Mouse (Mus musculus) gastrocnemius, adult 18-20 months (tissue): ENCODE data around the gene Tmc4. TPM values are rescaled to one million over a fixed set of nuclear protein-coding genes. Genes with fewer than 3 reads are reported as not detected.
"Not testable (repeated sequence)": the region's sequence is repeated elsewhere in the genome, so short reads cannot be mapped to it uniquely, and the experiment has no call there.

Experiments
- DNase-seq: peaks from one replicate; pipeline ENCODE4 v3.0.0; 2021; ENCODE audit warnings: low spot score
- long read RNA-seq, 2 experiments: library from polyadenylated mRNA; stranded (forward); transcript quantifications; one replicate each; pipeline ENCODE4 v2.0.0; 2021
- total RNA-seq, 2 experiments: library from RNA; stranded (reverse); gene quantifications; 2 replicates each; pipeline ENCODE4 v1.2.3; 2021

The Tmc4 gene
- total RNA-seq, result under 1 TPM; 0.17 to 0.34 TPM
- long read RNA-seq, experiment 1, result 0 reads
- long read RNA-seq, experiment 2, result 0 reads

DNA sequence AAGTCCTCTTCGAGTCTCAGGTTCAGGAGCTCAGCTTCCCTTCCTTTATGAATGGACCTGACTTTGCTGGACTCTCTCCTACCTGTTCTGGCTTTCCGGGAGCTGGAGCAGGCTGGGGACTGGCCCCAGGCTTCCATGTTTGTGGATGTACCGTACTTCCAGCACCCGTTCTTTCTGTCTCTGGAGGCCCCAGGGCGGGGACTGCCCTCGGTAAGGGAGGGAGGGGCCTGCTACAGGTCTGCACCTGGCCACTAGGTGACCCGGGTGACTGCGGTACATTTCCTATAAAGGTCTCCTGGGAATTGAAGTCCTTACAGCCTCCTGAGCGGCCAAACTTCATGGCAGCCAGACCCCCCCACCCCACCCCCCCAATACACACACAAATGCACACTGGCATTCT, at the start of gene Tmc4:
TSS of gene Tmc4 (minus strand) at position 212 of the 400 bp plus-strand sequence.
- DNase-seq, result no peak

DNA sequence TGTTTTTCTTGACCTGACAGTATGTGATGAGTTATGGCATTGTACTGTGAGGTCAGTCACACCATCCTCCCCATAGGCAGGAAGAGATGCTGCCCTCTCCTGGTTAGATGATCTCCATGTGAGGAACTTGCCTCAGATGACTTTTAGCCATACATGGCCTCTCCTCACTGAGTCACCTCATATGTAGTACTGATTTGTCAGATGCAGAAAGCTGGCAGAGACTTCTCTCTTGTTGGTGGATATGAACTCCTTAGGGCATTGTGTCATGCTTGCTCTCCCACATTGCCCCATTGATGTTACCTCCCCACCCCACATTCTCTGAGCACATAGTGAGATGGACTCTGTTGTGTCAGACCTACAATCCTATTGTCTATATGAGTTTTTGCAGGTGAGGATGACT, 48.1 kb upstream of the Tmc4 start:
- DNase-seq, result not testable (repeated sequence)

DNA sequence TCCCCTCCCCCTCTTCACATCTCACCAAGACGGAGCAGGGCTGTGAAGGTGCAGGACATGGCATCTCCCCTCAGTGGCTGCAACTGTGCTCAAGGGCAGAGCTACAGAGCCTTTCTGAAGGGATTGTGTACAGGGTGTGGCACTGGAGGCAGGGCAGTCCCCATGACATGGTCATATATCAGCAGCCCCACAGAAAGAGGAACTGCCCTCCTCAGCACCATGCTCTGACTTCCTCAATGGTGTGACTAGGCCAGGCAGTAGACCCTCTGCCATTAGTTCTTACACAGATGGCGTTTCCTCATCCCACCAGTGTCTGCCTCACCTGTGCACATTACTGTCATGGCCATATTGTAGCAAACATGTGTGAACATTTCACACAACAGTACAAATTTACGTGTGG, 42.9 kb upstream of the Tmc4 start, which contains the start of gene Pirb:
TSS of gene Pirb (minus strand) at position 124 of the 400 bp plus-strand sequence.
- DNase-seq, result not testable (repeated sequence)

DNA sequence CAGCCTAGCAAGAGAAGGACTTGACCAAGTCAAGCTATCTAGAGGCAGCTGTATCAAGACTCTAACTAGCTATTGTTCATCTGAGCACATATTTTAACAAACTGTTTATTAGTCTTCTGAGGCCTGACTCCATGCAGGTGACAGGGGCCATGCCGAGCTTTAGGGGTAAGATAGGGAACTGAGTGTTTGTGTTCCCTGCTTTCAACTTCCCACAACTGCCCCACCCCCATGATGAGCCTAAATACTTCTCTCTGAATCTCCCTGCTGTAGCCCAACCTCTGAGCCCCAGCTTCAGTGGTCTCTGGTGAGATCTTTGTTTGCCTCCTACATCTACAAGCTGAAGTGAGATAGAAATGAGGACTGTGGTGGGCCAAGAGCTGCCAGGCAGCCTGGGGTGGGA, 37.9 kb upstream of the Tmc4 start:
- DNase-seq, result no peak

DNA sequence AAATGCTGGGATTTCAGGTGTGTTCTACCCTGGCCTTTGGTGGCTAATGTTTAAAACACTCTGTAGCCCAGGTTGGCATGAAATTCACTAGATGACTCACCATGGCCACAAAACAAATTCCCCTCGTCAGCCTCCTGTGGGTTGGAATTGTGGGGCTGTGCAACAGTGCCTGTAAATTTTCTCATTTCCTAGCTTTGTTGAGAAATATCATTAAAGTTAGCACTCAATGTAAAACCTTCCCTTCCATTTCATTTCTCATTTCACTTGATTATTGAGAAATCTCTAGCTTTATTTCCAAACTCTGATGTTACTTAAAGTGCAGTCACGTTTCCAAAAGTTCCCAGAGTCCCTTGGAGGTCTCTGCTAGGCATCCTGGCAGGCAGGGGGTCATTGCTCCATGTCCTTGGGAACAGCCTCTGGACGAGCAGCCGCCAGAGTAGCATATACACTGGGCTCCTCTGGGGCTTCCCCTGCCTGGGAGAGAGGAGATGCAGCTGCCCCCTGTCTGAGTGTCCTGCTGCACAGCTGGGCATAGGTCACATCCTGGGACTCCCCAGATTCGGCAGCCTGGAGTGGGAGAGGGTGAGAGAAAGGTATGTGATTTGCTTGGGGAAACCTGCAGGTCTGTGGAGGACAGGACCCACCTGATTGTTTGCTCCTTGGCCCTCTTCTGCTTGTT, 35.0 kb upstream of the Tmc4 start:
- no peak for DNase-seq

DNA sequence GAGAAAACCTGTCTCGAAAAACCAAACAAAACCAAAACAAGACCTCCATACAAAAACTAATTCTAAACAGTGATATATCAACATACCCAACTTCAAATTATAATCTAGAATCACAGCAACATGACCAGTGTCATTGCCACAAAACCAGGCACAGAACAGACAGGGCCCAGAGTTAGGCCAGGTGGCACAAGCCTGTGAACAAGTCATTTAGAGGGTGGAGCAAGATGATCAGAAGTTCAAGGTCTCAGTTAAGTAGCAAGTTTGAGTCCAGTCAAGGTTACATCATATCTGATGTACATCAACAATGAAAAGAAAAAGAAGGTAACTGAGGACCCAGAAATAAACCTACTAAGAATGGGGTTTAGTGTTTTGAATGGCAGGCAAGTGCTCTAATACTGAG, 31.6 kb upstream of the Tmc4 start:
- no peak for DNase-seq

DNA sequence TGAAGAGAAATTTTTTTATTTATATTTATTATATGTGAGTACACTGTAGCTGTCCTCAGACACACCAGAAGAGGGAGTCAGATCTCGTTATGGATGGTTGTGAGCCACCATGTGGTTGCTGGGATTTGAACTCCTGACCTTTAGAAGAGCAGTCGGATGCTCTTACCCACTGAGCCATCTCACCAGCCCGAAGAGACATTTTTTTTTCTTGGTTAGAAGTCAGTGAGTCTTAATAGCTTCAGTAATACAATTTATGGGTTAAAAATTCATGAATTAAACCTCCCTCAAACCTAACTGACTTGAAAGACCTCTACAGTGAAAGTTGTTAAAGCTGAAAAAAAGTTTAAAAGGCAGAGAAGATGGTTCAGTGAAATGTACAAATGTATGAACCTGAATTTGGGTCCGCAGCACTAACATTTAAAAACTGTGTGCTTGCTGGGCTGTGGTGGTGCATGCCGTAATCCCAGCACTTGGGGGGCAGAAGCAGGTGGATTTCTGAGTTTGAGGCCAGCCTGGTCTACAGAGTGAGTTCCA, 31.2 kb upstream of the Tmc4 start:
- DNase-seq, result not testable (repeated sequence)

DNA sequence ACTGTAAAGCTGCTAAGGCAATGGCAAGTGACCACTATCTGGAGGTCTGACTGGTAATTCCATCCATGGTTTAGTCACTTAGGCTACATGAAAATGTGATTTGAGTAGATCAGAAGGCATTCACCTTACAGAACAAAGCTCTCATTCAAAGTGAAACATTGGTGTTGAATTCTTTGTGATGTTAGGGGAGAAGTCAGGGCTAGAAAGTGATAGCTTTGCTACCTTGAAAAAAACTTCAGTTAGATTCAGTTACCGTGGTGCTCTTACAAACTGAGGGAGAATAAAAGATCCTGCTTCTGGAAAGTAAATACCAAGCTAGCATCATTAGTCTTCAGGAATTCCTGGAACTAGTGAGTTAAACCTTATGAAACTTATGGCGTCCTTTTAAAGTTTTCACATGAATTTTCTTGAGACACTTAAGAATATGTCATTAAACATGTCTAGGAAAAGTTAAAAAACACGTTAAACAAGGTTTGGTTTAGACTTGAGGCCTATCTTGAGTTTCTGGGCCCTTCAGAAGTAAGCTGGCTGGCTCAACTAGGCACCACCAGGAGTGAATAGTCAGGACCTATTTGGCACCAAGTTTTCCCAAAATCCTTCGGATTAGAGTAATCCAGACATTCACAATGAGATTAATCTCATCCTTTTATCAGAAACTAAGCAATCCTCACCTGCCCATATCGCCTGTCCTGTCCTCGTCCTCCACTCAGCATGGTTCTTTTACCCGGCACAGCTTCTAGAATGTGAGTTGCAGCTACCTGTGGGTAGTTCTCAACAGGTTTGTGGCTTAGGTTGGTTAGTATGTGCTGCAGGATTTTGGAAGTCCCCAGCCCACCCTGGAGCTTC, 30.4 kb upstream of the Tmc4 start:
- no peak for DNase-seq

DNA sequence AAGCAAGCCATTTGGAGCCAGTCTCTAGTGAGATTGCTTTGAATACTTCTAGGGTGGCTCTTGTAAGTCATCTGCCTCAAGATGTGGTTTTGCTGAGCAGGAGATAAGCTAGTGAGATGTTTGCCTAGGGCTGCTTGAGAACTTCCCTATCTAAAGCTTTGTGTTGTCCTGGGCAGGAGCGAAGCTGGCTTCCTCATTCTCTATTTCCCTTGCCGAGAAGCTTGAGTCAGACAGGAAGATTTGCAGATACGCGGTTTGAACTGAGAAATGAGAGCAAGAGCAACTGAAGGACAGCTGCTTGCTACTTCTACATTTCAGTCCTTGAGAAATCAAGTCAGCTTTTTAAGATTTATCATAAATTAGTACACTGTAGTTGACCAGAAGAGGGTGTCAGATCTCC, 29.7 kb upstream of the Tmc4 start:
- no peak for DNase-seq

DNA sequence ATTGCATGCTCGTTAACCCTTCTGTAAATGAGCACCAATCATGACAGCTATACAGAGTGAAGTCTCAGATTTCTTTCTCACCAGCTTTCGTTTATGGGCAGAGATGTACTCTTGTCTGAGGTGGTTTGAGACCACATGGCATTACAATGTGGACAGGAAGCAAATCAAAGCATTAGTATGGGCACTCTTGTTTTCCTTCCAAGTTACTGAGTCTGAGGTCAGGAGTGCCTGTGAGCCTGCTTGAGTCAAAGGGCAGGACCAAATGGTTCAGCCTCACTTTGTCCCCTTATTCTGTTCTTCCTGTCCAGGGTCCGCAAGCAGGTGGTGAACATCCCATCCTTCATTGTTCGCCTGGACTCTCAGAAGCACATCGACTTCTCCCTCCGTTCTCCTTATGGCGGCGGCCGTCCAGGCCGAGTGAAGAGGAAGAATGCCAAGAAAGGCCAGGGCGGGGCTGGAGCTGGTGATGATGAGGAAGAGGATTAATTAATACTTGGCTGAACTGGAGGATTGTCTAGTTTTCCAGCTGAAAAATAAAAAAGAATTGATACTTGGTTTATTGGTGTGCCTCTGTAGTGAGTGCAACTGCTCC, 29.1 kb upstream of the Tmc4 start:
- DNase-seq, result no peak

DNA sequence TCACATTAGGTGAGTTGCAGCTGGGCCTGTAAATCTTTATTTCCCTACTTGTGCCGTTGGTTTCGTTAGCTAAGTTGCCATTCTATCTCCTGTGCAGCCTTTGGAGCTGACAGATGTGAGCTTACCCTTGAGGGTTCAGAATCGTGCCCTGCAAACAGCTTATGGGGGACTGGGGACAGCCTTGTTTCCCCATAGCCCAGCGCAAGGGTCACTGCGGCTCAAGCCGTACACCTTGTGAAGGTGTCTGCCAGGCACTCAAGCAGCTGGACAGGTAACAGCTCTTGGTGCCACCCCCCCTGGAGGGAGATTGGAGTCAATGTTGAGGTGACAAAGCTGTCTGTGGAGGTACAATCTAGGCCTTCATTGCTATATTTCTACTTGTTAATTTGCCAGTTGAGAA, 28.6 kb upstream of the Tmc4 start:
- no peak for DNase-seq

DNA sequence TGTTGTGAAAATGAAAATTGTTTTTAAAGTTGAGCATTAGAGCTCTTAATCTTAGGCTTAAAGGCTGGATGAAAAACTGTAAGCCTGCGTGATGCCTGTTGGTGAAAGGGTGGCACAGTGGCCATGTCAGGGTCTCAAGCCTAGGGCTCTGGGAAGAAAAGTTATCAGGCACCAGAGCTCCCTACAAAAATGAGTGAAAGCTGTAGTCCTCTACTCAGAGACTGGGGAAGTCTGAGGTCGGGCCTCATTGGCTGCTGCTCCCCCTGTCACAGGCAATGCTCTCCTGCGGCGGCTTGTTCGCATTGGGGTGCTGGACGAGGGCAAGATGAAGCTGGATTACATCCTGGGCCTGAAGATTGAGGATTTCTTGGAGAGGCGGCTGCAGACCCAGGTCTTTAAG, 28.1 kb upstream of the Tmc4 start:
- DNase-seq, result not testable (repeated sequence)

DNA sequence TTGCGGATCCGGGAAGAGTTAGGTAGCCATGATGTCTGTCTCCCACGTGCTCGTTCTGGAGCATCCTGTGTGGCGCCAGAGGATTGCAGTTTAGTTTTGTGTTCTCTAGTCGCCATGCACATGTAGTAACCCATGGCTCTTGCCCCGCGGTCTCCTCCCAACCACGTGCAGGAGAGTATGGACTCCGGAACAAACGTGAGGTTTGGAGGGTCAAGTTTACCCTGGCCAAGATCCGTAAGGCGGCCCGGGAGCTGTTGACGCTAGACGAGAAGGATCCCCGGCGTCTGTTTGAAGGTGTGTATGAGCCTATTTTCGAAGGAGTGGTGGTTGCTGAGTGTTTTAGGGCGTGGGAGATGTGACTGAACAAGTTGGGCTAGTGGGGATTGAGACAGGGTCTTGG, 27.1 kb upstream of the Tmc4 start:
- no peak for DNase-seq

DNA sequence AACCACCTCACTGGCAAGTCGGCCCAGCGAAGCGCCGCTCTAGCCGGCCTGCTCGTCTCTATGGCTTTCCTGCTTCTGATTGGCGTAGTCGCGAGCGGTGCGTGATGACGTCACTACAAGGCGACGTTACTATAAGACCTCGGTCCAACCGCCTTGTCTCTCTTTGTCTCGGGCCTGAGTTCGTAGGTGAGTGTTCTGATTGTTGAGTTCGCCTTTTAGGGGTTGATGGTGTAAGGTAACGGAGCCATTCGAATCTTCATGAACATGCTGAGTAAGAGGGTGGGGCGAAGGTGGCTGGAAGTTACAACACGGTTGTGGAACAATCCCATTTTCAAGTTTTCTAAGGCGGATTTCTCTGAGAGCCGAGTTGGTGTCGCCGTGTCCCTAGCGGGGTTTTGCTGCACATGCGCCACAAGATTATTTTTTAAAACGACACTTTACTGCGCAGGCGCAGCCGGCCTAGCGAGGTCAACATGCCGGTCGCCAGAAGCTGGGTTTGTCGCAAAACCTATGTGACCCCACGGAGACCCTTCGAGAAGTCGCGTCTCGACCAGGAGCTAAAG, 26.6 kb upstream of the Tmc4 start, which contains the start of gene Rps9:
TSS of gene Rps9 (plus strand) at position 115 of the 563 bp plus-strand sequence.
- DNase-seq, result peak; percentile 98

DNA sequence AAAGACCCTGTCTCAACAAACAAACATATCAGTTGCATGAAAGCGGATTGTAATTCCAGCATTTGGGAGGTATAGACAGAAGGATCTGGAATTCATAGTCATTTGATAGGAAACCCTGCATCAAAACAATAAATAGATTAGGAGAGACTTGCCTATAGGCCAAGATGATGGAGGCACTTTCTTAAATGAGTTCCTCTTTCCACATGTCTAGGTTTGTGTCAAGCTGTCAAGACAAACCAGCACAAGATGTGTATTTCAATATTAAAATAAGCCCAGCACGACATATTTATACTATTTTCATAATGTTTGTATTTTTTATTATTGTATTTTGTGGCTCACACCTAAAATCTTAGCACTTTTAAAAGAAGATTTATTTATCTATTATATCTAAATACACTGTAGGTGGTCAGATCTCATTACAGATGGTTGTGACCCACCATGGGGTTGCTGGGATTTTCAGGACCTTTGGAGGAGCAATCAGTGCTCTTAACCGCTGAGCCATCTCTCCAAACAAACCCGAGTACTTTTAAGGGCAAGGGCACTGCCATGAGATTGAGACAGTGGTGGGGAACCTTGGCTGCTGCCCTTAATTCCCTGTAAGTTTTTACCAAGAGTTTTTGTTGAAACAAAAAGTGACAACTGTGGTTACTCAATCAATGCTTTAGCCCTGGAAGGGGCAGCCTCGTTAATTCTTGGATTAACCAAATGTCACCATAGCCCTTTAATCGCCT, 26.0 kb upstream of the Tmc4 start:
- no peak for DNase-seq

DNA sequence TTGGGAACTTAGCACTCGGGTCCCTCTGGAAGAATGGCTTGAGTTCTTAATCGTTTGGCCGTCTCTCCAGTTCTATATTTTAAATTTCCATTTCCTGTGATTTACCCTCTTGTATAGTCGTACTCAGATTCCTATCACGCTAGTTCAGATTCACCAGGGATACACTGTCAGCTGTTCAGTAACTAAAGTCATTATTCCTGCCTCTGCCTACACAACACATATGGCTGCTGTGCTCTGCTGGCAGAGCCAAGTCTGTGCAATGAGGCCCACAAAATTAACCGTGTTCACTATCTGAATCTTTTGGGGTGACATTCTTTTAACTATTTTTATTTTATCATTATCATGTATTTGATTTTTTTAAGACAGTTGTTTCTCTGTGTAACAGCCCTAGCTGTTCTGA, 21.1 kb upstream of the Tmc4 start:
- DNase-seq, result no peak

DNA sequence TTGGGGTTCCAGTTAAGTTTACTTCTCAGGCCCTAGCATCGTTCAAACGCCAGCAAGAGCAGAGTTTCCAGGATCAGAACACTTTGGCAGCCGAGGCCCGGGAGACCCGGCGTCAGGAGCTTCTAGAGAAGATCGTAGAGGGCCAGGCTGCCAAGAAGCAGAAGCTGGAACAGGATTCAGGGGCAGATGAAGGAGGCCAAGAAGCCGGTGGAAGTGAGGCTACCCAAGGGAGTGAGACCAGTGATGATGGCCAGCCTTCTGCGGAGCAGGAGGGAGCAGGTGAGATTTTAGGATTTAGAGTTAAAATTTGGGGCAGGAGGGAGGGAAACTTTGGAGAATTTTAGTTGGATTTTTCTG, 17.6 kb upstream of the Tmc4 start:
- peak; percentile 15 for DNase-seq

DNA sequence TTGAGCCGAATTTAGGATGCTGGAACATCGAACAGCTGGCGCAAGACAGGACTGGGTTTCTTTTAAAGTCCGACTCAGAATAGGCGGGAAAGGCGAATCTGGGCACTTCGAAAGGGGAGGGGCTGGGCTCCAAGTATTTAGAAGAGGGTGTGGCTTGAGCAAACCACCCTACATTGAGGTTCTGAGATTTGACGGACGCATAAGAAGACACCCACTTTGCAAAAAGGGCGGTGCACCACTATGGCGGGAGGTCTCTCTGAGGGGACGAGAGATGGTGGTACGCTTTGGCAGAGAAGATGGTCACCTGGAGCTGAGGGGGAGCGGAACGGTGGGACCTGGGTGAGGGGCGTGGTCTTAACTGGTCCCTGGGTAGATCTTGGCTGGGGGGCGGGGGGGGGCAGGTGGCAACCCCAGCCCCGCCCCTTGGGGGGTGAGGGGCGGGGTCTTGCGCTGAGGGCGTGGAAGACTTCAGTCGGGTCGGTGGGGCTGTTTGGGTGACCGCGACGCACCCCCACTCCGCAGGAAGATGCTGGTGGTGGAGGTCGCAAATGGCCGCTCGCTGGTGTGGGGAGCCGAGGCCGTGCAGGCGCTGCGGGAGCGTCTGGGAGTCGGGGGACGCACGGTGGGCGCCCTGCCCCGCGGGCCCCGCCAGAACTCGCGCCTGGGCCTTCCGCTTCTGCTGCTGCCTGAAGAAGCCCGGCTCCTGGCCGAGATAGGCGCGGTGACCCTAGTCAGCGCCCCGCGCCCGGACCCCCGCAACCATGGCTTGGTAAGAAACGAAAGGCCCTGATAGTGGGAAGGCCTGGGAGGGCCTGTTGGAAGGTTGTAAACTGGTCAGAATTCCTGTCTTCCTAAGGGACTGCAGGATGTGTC, 17.0 kb upstream of the Tmc4 start:
- DNase-seq, result peak; percentile 62

DNA sequence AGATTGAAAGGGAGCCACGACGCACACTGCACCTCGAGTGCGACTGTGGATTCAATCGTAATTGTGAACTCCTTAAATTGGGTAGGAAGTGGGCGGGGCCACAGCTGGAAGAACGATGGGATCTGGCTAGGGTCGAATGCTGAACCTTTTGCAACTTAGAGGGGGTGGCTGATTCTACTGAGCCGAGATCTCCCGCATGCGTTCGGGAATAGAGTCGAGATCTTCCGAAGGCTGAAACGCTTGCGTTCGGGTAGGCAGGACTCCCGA, 16.4 kb upstream of the Tmc4 start:
- no peak for DNase-seq
